Mouse (Mus musculus) urinary bladder, postnatal 14 days (tissue): ENCODE measurements around the gene Bmp5.
"Not testable (repeated sequence)": the region's sequence is repeated elsewhere in the genome, so short reads cannot be mapped to it uniquely, and the experiment has no call there.

Experiments
- DNase-seq: peaks from one replicate; pipeline ENCODE4 v3.0.0; 2021; ENCODE audit warnings: low spot score

Bmp5 gene

DNA sequence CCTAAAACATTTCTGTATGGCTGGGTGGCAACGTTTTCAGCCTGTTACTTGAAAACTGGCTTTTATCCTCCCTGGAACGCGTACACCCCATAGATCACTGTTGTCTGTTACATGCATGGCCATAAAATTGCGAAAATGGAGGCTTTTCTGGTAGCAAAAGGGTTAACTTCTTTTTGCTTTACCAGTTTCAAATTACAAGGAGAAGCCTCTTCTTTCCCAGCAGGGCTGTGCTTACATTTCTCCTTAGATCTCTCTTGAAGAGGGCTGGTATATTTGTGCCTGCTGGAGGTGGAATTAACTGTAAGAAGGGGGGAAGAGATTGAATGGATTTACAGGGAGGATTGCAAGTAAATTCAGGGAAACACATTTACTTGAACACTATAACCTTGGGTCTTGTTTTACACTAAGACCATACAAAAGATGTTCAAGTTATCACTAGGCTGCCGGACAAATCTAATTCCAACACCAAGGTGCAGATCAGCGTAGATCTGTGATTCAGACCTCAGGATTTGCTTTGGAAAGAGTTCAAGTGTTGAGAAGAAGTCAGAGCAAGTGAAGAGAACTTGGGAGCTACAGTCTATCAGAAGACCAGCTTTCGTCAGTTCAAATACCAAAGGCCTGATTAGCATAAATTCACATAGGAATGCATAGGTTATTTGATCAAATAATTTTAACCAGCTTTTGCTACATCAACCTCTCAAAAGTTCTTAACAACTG lies at the start of gene Bmp5:
Gene Bmp5, plus strand, starts transcription at position 236 of the 717 bp plus-strand sequence.
- no peak for DNase-seq

DNA sequence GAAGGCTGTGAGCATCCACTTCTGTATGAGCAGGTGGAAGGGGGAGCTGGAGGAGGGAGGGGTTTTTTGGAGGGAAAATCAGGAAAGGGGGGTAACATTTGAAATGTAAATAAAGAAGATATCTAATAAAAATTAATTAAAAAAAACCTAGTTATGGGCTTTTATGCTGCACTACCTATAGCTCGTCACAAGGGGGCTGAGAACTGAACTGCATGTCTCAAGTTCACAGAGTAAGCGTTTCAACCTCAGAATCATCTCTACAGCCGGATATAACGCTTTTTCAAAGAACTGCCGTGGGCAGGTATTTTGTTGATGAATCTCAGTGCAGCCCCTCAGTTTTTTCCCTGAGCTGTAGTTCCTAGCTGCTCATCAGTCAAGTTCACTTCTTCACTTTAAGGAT lies 15.1 kb upstream of the Bmp5 start:
- DNase-seq, result no peak

DNA sequence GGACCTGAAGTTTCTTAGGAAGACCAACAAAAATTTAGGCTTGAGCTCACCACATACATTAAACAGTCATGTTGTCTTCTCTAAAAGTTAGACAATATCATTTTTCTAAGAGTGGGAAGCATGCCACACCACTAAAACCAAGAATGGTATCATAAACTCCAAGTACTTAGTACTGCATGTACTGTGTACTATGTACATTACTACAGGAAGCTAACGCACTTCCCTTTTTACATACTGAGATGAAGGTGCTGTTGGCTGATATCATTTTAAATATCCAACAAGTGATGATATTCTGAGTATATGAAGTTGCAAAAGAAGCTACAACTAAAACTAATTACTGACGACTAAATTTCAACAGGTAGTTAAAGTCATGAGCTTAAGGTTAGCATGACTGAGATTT lies 13.6 kb upstream of the Bmp5 start:
- DNase-seq, result no peak

DNA sequence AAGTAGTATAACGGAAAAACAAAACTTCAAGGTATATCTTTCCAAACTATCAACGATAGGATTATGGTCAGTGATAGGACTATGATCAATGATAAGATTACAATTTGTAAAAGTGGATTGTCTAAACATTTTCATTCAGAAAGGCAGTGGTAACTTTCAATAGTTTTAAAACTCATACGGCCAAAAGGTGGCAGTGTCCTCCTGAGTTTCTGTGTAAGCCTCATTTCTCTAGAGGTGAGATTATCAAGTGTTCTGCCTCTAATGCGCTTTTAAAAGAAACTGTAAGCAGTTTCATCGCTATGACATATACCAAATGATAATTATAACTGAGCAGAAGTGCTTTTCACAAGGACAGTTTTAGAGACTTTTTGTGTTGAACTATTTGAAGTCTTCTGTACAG lies 12.7 kb upstream of the Bmp5 start:
- DNase-seq, result peak; percentile 26

DNA sequence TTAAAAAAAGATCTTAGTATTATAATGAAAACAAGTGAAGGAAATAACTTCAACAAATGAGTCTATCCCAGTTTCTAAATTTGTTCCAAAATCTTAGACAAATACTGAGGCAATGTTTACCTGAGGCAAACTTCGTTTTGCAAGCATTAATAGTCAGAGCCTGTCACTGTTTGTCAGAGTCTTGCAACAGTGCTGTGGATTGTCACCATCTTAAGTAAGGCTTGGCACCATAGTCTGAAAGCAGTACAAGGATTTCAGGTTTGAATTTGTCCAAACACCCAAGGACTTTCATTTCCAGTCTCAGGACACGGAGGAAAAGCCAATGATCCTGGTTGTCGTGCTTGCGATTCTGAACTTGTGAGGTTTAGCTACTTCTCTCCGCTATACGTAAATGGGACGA lies 10.4 kb upstream of the Bmp5 start:
- DNase-seq, result no peak

DNA sequence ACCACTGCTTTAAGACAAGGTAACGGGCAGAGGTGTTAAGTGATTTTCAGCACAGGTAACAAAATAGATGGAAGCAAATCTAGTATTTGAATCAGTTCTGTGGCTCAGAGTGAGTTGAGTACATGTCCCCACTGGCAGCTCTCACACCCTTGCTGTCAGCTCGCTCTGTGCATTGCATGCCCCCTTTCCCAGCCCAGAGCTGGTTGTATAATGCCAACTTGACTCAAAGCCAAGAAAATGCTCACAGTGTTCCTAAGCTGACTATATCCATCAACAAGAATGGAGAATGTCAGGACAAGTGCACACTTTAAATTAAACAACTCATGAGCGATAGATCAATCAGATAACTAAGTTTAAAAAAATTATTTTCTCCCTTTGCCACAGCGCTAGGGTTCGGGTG lies 8.6 kb upstream of the Bmp5 start:
- DNase-seq, result no peak

DNA sequence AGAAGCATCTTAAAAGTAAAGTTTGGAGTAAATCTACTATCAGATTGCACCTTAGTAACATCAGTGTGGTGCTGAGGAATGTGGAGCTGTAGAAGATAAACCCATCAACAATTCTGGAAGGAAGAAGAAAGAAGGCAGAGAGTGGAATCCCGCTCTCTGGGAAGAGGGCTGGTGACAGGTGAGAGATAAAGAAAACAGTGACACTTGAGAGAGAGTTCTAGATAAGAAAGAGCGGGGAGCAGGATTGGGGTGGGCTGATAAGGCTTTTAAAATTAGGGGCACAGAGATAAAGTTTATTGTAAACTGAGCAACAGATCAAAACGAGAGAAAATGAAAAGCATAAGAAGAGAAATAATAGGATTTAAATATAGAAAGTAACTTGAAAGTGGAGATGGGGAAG lies 6.1 kb upstream of the Bmp5 start:
- DNase-seq, result no peak

DNA sequence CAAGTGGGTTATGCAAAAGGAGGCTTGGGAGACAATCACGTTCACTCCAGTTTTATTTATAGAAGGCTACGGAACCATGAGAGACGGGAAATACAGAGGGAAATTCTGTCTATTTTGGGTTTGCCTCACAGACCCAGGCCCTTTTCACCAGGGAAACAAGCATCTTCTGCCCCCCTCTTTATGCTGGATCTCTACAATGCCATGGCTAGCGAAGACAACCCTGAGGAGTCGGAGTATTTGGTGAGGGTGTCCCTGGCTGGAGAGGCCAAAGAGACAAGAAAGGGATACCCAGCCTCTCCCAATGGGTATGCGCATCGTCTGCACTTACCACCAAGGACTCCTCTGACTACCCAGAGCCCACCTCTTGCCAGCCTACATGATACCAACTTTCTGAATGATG lies 989 bp downstream of the Bmp5 start:
- no peak for DNase-seq

DNA sequence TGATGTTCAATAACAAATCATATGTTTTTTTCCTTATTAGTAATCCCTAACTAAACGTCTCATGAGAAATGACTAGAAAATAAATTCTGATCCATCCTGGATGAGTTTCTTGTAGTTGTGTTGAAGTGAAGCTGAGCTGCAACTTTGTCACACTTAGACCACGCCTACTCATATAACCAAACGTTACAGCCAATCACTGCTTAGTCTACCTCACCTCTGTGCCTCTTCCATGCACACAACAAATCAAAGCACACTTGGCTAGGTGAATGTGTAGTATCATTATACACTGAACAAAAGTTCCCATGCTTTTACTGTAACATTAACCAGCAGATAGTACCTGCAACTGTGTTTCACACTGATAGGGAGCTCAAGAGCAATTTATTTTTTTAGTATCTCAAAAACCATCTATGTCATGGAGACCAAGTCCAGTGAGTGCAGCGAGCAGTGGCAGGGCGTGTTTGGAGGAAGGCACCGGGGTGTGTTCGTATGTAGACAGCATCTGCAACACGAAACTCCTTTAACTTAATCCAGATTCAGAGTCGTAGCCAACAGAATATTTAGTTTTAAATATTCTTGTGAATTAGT lies 3.7 kb downstream of the Bmp5 start:
- no peak for DNase-seq

DNA sequence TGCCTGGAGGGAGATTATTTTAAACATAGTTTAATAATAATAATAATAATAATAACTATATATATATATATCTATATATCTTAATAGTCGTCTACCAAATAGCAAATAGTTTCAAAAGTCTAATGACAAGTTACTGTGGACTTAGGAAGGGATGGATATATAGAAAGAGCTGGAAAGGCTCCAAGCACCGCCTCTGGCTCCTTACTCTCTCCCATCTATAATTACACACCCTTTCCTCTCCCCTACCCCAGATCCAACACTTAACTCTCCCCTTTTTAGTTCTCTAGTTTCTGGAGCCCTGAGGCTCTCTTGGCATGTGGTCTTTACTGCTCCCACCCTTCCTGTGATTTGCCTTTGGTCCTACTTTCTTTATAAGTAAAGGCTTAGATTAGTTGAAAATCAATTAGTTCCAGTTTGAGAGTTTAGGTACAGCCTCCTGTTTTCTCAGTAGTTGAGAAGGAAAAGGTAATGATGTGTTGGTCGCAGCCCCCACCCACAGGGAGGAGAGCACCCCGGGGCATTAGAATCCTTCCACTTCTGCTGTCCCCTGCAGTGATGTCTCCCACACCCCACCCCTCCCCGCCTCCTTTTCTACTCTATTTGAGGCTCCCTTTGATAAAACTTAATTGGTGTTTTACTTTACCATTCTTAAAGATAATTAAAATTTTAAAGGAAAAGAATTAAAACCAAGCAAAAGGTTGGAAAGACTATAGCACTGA lies 5.6 kb downstream of the Bmp5 start:
- no peak for DNase-seq

DNA sequence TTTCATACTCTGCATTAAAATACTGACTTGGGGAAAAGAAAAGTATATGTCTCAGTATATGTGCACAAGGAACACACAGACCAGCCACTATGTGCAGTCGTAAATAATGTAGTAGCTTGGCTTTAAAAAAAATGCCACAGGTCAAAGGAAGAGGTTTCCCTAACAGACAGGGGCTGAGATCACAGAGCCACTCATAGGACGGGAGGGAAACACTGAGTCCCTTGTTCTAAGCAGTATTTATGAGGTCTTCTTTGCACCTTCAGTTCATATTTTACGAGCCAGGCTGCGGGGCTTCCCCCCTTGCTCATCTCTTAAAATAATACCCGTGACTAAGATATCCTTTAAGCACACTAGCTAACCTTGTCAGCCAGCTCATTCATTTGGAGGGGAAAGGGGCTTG lies 6.4 kb downstream of the Bmp5 start:
- DNase-seq, result no peak

DNA sequence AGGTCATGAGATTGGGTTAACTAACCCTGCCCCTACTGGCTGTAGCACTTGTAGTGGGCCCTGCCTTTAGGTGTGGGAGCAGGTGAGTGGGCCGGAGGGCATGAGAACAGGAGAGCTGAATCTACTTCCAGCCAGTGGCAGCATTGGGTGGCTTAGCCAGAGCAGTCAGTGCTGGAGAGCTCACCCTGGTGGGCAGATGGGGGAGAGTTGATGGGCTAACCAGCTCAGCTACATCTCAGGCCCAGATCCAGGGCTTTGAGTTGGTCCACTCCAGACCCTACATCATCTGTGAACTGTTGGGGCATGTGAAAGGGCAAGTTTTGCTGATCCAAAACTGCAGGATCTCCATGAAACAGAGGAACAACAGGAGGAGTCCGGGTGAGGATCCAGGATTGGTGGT lies 8.4 kb downstream of the Bmp5 start:
- DNase-seq, result no peak

DNA sequence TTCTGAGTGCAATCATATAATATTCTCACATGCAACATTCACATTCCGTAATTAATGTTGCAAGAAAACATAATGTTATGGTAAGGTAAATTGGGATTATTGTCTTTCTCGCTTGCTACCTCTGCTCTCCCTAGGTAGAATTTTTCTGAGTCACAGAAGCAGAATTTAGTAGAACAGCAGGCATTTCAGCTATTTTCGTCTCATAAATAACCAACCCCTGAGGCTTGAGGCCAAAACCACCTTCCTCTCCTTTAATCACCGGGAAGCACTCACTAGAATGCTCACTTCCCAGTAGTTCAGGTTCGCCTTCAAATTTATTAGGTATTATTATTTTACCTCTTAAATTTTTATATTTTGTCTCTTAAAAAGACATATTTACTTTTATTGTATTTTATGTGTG lies 10.8 kb downstream of the Bmp5 start:
- DNase-seq, result no peak

DNA sequence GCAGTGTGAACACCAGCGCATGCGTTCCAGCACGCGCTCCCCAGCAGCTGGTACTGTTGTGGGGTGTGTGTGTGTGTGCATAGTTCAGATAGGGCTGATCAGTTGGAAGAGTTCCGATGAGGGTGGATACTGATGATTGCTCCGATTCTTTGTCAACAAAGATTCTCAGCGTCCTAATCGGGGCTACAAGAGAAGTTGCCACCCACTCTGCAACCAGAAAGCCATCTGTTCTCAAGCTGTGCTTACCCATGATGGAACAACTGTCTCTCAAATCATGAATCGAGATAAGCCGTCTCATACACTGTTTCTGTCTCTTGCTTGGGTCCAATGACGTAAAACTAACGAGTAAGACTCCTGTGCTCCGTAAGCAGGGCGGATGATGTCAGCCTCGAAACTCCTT lies 12.0 kb downstream of the Bmp5 start:
- DNase-seq, result no peak

DNA sequence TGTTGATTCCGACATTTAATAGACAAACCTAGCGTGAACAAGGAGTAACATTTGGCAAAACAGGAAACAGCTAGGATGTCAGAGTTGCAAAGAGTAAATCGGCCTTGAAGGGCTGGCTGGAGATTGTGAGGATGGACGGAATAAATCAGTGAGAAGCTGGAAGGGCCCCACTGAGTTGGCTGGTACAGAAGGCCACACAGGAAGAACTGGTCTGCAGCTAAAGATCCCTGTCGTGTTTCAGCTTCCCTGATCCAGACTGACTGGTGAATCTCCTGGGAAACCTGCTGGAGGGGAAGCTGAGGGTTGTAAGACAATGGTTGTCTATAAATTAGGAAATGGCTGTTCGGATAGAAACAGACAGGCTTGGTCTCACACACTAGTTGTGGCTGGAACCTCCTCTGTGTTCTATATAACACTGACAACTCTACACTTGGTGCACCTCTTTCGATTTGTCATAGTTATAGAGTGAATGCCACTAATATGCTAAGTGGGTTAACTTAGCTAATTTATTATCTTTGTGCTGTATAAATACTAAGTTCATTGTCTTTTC lies 14.8 kb downstream of the Bmp5 start:
- DNase-seq, result no peak

DNA sequence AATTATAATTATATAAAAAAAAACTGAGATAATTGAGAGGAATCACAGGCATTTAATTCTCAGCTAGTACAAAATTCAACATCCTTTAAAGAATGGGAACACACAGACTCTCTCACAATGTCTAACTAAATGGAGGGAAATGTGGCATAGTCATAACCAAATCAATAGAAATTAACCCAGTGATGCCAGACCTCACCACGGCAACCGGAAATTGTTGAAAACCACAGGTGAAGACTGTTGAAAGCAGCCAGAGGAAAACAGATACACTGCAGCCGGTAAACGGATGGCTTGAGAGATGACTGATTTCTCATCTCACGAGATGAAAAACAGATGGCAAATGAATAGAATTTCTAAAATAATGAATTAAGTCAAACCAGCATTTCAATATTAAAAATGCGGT lies 29.8 kb downstream of the Bmp5 start:
- DNase-seq, result no peak

DNA sequence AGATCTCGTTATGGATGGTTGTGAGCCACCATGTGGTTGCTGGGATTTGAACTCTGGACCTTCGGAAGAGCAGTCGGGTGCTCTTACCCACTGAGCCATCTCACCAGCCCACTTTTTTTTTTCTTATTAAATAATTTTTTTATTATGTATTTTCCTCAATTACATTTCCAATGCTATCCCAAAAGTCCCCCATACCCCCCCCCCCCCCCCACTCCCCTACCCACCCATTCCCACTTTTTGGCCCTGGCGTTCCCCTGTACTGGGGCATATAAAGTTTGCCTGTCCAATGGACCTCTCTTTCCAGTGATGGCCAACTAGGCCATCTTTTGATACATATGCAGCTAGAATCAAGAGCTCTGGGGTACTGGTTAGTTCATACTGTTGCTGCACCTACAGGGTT lies 33.0 kb downstream of the Bmp5 start:
- DNase-seq, result not testable (repeated sequence)

DNA sequence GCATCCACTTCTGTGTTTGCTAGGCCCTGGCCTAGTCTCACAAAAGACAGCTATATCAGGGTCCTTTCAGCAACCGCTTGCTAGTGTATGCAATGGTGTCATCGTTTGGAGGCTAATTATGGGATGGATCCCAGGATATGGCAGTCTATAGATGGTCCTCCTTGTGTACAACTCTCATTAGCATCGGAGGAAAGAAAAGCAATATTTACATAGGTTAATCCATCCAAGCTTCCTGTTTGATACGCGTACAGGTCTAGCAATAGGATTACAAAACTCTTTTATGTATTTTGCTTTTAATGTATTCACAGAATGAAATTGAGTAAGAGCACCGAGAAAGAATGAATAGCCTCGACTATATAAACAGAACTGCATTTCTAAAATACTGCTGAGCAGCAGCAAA lies 33.5 kb downstream of the Bmp5 start:
- DNase-seq, result no peak

DNA sequence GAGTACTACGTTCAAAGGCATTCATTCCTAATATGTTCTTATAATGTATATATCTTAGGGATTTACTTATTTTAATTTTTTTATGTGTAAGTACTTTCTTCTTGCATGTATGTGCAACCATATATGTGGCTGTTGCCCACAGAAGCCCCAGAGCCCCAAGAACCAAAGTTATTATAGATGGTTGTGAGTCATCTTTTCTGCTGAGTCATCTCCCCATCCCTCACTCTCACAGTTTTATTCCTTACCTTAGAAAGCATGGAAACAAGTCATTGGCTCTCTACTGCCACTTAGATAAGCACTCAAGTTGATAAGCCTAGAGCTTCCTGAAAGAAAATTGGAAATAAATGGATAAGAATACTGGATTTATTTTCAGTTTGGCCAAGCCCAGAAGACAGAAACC lies 40.0 kb downstream of the Bmp5 start:
- no peak for DNase-seq

DNA sequence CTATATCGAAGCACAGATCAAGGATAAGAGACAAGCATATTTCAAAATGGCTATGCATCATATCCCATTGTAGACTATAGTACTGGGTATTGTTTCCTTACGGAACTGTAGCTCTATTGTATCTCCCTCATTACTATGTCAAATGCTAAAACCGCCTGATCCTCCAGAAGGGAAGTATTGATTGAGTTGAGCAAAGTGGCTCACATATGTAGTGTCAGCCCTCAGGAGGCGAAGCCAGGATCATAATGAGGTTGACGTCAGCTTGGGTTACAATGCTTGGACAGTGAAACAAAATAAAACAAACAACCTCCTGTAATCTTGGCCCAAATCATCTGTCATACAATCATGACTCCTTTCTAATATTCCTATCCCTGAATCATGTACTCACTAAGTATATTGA lies 43.2 kb downstream of the Bmp5 start:
- no peak for DNase-seq

DNA sequence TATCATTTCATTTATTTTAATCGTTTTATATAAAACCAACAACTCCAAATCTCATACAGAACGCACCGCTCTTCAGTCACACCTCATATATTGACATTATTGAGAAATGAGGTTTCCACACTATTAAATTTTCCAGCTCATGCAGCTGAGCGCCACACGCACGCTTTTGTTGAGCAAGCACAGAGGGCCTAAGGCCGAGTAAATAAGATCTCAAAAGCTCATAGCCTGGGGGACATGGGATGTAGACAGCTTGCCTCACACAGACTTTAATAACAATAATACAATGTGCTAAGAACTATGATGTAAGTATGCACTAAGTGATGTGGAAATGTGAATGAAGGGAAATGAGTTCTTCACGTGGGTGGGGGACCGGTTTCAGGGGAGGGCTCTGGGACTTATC lies 57.3 kb downstream of the Bmp5 start:
- no peak for DNase-seq

DNA sequence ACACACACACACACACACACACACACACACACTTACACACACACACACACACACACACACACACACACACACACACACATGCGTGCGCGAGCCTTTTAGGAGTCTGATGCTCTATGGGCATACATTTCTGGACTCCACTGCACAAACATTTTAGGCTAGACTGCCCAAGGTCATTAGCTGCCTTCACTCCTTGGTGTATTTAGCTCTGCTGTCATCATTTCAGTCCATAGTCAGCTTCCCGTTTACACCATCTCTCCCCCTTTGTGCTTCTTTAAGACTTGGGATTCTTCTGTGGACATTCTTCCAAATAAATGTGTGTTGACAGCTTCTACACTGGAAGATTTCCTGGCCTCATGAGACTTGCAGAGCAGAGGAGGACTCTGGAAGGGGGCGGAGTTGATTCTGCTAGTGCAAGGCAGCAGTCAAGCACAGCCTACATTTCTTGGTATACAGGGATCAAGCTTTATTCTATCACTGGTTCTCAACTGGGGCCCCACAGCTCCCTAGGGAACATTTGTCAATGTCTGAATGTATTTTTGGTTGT lies 58.1 kb downstream of the Bmp5 start:
- DNase-seq, result no peak

DNA sequence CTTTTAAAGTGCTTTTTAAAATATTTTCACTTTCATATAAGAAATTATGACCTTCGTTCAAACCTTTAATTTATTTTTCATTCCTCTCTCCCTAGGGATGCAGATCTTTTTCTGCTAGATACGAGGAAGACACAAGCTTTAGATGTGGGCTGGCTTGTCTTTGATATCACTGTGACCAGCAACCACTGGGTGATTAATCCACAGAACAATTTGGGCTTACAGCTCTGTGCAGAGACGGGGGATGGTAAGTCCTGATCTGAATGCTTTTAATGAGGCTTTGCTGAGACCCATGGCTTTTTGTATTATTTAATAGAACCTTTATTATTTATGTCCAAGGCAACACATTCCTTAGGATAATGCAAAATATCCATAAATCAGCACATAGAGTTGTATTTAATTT lies 64.3 kb downstream of the Bmp5 start:
- DNase-seq, result no peak
